Mouse (Mus musculus): ENCODE measurements around the gene Csn2.

GRCm38 (mm10) chr5:87734821-87735220, 35.4 kb upstream of the Csn2 start:
- TF ChIP-seq EP300 (IDR thresholded peaks at IDR 0.05; ENCODE audit: low read depth in 1 of 2, low read length in 2 of 2) (no peak), MAX (IDR thresholded peaks at IDR 0.05; ENCODE audit: low read length) (no peak), NRF1 (IDR thresholded peaks at IDR 0.05; ENCODE audit: insufficient read depth, low read depth, low read length, poor library complexity, severe bottlenecking) (no peak)

All from MEL (cell line).